Mouse (Mus musculus): ENCODE data around the gene Arglu1.

Gene Arglu1

DNA sequence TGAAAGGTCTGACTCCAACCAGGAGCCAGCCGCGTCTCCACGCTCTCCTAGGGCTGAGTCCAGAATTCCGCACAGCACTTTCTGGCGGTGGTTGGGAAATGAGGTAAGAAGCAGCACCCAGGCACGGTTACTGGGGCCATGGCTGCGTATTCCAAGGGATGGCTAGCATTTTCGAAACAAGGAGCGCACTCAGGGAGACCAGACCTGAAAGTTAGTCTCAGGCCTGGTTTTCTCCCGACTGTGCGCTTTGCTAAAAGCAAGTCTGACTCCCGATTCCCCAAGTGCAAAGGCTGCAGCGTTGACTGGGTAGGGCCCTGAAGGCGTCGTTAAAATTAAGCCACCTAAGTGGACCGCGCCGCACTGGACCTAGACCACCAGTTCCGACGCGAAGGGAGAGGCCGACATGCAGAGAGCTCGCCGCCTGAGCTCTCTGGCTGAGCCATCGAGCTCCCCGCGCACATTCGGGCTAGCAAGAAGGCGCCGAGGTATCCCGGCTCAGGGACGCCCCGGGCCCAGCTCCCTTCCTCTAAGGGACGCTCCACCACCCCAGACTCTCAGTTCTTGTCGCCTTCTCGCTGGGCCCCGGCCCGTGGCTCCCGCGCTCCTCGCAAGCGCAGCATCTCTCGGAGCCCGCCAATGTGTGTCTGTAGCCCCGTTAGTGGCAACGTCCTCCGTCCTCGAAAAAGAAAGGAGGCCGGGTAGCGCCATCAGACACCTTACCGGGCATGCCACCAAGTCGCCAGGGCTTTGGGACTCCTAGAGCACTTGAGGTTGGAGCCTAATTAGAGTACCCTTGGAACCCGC is 30.6 kb downstream of the Arglu1 start:
- in situ Hi-C loops (cut with MseI, MboI) = loop anchor here in 1 of 2 experiments (10.0 kb wide), 1 partner anchor 425 kb away; no protein-coding TSS in a partner anchor

DNA sequence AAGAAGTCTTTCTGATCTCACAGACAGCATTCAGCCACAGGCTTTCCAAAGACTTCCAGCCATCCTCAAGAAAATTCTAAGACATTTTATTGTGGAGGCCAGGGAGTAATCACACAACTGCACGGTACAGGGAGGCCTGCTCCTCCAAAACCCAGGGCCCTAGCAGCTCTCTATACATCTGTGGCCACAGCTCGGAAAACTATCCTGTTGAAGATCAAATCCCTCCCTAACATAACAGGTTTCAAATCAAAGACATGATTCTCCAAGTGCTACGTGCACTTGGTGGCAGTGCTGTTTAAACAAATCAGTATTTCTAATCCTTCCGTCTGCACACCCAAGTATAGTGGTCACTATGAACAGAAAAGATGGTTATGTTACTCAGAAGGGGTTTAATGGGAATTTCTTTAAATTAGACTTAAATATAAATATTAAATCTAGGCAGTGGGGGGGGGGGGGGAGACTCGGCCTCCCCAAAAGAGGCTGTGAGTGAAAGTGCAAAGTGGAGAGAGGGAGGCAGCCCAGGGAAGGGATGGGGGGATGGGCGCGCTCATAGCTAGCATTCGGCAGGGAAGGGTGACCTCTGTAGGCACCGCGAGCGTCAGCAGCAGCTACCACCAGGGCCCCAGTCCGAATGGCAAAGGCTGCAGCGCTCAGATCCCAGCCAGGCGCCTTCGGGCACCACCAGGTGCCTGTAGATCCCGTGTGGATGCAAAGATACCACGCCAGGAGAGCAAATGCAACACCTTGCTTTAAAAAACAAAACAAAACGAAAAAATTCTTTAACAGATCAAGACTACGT is 31.7 kb downstream of the Arglu1 start:
- in situ Hi-C loops (cut with MseI, MboI) = loop anchor here in 1 of 2 experiments (10.0 kb wide), 1 partner anchor 424 kb away; no protein-coding TSS in a partner anchor

DNA sequence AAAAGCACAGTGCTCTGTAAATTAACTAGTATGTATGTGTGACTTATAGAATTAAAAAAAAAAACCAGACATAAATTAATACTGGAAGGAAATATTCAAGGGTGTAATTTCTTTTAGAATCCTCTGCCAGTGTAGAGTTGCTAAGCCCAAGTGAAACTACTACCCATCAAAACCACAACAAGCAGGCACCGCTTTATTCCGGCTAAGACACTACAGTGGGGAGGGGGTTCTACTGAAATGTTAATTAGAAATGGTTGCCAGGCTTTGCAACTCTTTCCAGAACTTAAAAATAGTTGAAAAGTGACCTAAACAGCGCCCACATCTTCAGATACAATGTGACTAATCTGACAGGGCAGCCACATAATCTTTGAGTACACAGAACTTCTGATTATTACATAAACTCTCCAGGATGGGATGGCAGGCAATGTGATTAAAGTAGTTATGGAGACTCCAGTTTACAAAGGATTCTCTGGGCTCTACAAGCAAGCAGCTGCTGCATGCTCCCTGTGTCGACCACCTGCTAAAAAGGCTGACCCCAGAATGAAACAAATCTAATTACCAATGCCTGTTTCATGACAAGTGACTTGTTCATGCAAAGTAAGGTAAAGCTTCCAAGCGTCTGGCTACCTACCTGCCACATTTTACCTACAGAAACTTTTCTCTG is 32.5 kb downstream of the Arglu1 start:
- in situ Hi-C loops (cut with MseI, MboI) = loop anchor here in 1 of 2 experiments (10.0 kb wide), 1 partner anchor 423 kb away; no protein-coding TSS in a partner anchor

DNA sequence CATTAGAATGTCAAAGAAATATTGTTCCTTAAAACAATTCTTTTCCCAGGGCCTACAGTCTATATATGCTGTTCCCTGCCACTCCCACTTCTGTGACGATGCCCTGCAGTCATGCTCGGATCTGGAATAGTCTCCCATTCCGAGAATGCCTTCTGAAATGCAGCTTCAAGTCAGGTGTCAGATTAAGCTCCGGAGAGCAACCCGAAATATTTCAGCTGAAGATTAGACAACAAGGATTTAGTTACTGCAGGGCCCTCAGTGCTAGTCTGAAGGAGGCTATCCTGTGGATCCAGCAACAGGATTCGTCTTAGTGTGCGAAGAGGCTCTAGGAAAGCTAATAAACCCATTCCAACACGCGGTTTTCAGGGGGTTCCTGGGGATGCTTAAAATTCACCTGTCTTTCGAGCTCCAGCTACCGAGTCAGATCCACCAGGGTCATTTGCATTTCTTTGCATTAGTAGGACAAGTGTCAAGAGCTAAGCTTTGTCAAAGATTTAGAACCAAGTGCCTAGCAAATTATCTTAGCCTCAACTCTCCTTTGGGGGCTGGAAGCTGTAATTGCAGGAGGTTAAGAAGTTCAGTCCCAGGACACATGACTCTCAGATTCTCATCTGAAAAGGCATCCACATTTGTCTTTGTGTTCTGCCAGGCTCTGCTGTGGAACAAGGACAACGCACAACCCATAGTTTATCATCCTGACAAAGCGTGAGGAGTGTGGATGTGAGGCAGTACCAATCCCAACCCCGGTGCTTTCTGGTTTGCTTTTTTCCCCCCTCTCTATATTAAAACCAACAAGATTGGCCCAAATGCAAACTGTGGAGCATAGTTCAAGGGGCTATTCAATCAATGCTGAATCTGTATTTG is 33.5 kb downstream of the Arglu1 start:
- in situ Hi-C loops (cut with MseI, MboI) = loop anchor here in 1 of 2 experiments (10.0 kb wide), 1 partner anchor 422 kb away; no protein-coding TSS in a partner anchor

GRCm38 (mm10) chr8:8655346-8656340 is 34.7 kb downstream of the Arglu1 start:
- in situ Hi-C loops (cut with MseI, MboI) = loop anchor here in 1 of 2 experiments (10.0 kb wide), 1 partner anchor 421 kb away; no protein-coding TSS in a partner anchor

DNA sequence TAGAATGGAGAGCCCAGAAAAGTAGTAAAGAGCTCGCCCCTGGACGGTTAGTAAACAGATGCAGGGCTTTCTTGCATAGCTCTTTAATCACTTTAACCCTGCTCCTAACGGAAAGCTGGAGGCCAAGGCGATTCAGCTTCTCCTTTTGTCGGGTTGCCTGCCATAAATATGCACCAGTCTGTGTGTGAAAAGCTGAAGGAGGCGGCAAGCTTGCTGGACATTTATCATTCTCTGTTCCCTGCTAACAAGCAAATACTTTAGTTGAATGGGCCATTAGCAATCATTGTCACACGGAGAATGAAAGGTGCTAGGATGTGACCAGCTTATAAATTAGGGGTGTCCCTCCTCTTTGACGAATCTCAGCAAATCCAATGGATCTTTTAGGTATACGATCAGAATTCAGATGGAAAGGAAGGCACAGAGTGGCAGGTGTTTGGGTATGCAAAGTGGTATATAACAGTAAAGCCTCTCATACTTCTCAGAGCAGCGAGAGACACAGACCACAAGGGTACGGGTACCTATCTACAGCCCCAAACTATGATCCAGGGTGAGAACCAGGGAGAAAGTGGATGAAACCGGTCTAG is 36.3 kb downstream of the Arglu1 start:
- in situ Hi-C loops (cut with MseI, MboI) = loop anchor here in 1 of 2 experiments (10.0 kb wide), 1 partner anchor 419 kb away; no protein-coding TSS in a partner anchor

DNA sequence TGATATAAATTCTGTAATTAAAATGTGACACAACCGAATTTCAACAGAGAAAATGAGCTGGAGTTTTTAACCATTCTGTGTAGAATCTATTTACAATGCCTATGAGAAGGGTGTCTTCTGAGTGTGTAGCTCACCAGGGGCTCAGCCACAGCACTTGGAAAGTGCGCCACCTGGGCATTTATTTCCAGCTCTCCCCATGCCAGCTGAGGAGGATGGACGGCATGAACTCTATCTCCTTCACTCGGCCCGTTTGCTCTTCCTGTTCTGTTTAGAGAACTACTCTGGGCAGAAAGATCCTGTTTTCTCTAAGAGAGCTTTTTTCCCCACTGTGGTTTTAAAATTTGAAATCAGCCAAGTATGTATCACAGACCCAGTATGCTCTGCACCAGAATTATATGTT is 37.0 kb downstream of the Arglu1 start:
- in situ Hi-C loops (cut with MseI, MboI) = loop anchor here in 1 of 2 experiments (10.0 kb wide), 1 partner anchor 419 kb away; no protein-coding TSS in a partner anchor

DNA sequence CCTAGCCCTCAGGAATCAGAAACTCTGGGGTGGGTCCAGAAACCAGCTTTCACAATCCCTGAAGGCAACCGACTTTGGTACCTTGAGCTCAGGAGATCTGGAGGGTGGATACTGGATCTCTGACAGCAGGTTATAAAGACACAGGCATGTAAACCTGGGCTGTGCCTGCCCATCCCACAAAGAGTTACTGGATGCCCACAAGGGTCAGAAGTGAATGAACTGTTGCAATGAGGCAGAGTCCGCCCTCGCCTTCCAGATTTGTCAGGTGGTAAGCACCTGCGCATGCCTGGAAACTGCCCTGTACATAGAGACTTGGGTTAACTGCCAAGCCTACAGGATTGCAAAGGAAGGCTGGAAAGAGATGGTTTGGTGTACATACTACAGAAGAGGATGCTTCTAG is 37.9 kb downstream of the Arglu1 start:
- in situ Hi-C loops (cut with MseI, MboI) = loop anchor here in 1 of 2 experiments (10.0 kb wide), 1 partner anchor 418 kb away; no protein-coding TSS in a partner anchor

DNA sequence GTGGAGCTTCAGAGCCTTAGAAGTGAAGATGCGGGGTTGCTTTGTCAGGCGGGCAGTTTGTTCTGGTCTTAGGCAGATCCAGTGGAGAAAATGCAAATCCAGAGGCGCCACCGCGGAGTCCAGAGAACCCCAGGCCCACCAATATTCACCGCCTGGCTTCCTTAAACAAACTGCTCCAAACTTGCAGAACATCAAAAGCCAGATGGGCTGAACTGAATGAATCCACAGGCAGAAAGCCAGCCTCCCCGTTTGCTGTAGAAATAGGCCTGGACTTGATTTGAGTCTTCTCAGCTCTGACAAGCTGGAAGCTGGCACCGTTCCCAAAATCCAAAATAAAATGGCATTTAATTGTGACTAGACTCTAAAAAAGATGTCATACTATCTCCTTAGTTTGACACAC is 40.4 kb downstream of the Arglu1 start:
- in situ Hi-C loops (cut with MseI, MboI) = loop anchor here in 1 of 2 experiments (10.0 kb wide), 1 partner anchor 415 kb away; no protein-coding TSS in a partner anchor

DNA sequence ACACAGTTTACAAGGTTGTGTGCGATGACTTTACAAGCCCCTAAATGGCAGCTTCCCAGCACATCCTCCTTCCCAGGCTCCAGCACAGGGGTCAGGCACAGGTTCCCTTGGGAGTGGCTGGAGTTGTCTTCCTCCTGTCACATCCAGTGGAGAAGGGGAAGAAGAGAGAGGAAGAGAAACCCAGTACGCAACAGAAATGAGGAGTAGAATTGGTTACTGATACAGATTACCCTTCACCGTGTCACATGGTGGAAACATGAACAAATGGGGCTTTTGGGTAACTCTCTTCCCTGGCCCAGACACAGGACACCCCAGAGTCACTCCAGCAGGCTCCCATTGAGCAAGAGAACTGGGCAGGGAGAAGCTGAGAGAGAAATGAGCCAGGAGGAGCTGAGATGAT is 40.8 kb downstream of the Arglu1 start:
- in situ Hi-C loops (cut with MseI, MboI) = no loop called here

DNA sequence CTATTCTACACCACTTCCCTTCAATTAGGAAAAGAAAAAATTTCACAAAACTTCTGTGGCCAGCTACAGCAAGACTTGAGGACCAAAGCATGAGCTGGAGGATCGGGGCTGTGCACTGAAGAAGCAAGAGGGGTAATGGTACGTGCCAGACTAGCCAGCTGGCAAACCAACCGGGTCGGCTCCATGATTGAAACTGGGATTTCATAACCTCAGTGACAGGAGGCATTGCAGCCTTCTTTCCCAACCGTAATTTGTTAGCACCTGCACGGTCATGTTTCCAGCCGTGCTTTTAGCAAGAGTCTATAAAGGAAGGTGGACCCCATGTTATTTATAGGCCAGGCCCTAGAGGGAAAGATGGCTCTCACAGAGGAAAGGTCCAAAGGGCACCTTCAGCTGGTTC is 41.6 kb downstream of the Arglu1 start:
- in situ Hi-C loops (cut with MseI, MboI) = no loop called here

- in situ Hi-C loops (cut with MseI, MboI) = no loop called here
These were observed 42.5 kb downstream of the Arglu1 start for GRCm38 (mm10) chr8:8647824-8648223.

DNA sequence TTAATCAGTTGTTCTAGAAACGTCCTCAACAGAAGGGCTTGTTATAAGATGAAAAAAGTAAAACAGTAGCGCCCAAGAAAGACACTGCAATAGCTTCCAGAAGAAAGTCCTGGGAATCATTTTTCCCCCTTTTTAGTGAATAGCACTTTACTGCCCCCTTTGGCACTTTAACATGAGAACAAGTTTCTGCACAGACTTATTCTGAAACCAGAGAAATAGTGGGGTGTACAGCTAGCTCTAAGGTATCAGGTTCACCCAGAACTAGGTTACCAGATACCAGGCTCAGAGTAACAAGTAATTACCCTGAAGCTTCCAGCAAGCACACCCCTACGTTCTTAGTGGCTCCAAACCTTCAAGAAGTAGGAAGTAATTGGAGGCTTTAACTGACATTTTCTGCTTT is 43.0 kb downstream of the Arglu1 start:
- in situ Hi-C loops (cut with MseI, MboI) = no loop called here

- in situ Hi-C loops (cut with MseI, MboI) = no loop called here
These were observed 46.0 kb downstream of the Arglu1 start for GRCm38 (mm10) chr8:8644160-8644915.

GRCm38 (mm10) chr8:8640264-8640588 is 50.1 kb downstream of the Arglu1 start:
- in situ Hi-C loops (cut with MseI, MboI) = no loop called here

DNA sequence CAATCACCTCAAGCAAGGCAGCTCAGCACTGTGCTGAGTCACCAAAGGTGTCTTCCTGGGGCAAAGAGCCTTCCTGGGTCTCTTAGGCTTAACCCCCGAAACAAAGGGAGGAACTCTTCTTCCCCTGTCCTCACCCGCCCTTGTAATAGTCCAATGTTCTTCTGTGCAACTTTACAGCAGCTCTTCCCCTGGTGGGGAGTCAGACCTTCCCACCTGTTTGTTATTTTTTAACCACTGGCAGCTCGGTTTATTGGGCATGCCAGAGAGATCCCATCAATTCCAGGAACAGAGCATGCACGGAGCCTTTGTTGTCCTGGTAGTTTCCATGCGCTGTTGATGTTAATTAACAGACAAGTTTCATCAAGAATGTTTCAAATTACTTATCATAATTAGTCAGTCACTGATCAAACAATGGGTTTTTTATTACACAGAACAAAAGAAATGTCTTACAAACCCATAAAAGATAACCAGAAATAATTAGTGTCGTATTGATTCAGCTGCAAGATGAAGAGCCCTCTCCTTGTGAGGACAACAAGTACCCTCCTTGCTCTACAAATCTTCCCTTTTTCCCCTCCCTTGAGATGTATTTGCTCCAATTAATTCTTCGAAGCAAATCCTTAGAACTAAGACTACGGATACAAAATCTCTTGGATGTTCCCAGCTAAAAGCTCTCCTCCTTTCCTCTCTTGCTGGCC is 50.6 kb downstream of the Arglu1 start:
- in situ Hi-C loops (cut with MseI, MboI) = no loop called here

DNA sequence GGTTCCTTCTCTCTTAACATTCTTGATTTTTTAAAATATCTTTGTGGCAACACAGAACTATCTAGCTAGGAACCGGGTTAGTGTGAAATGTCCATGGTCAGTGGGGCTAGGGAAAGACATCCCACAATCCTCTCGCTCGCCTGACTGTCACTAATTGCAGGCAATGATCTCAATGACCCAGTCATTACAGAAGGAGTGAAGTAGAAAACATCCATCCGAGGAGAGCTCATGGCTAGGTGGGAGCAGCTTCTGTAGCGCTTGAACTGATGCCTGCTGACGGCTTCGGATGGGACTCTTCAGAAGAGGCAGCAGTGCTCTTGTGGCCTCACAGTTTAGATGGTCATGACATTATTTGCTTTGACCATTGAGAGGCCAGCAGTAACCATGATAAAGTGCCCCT is 58.9 kb downstream of the Arglu1 start:
- in situ Hi-C loops (cut with MseI, MboI) = no loop called here

- in situ Hi-C loops (cut with MseI, MboI) = no loop called here
These were observed 66.3 kb downstream of the Arglu1 start for GRCm38 (mm10) chr8:8624017-8624416.

Data from mouse trophoblast stem cell (cell line).